Mouse (Mus musculus) layer of hippocampus, adult 8-10 months (tissue): ENCODE data around the gene Slc8a3. TPM values are rescaled to one million over a fixed set of nuclear protein-coding genes. Genes with fewer than 3 reads are reported as not detected.
"Not testable (repeated sequence)": the region's sequence is repeated elsewhere in the genome, so short reads cannot be mapped to it uniquely, and the experiment has no call there.

Source experiments
- DNase-seq, 2 experiments: peaks; one replicate each; pipeline ENCODE4 v3.0.0; 2022; ENCODE audit warnings: low spot score in 2 of 2
- total RNA-seq, 4 experiments: library from RNA; stranded (reverse); gene quantifications; 2 replicates each; pipeline ENCODE4 v1.2.4; 2022

Slc8a3 gene
- 10 to 100 TPM; 13.5 to 17.7 (median 15.3) TPM for total RNA-seq

DNA sequence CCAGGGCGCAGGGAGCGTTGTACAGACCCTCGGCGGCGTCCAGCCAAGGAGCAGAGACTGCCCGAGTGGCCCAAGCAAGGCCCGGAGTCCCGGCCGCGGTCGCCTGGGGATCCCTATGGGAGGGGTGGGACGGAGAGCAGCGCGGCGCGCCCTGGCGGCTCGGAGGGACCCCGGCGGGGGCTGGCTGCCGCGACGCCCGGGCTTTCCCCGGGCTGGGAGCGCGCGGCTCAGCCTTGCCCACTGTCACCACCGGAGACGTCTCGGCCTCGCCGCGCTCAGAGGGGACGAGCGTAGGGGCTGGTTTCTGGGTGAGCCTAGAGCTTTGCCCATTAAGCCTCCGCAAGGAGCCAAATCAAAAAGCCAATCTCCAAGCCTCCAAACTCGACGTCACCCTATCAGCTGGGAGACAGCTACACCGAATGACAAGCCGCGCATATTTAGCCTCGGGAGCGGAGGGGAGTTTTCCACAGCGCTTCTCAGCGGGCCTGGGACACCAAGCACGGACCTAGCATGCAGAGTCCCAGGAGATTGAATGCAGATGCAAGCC lies at the start of gene Slc8a3:
Slc8a3 (minus strand) TSS at position 306 of the 547 bp plus-strand sequence.
- DNase-seq: peak; percentile 58 to 62

DNA sequence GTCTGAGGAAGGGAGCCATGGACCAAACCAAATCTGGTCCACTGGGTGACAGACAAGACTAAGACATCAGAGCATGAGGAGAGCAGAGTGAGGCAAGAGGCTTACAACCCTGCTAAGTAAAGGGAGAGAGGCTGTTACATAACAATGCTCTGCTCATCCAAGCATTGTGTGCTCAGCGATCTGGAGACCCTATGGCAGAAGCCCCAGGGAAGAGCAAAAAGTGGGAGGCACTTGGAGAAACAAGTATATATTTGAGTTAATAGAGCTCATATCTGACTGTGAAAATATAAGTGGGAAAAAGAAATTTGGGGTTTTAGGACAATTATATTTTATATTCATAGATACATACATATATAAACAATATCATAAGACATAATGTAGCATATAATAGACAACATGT lies 46.4 kb upstream of the Slc8a3 start, which contains the start of gene Gm4787:
Gm4787 (minus strand) TSS at position 101 of the 400 bp plus-strand sequence.
- not testable (repeated sequence) for DNase-seq

DNA sequence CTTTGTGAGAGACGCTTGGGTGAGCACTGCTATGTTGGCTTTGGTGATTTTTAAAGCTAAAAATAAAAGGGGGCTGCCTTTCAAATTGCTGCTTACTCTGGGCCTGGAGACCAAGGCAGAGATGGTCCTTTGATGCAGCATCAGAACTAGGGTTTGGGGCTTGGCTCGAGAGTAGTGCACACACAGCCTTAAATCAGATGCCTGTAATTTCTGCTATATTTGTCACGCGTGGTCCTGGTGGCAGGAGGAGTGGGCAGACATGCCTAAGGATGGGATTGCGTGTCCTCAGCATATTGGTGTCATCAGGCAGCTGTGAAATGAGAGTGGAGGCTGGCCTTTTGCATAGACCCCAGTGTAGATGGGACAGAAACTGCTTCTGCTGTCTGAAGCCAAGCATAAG lies 861 bp upstream of the Slc8a3 start:
- DNase-seq: no peak

DNA sequence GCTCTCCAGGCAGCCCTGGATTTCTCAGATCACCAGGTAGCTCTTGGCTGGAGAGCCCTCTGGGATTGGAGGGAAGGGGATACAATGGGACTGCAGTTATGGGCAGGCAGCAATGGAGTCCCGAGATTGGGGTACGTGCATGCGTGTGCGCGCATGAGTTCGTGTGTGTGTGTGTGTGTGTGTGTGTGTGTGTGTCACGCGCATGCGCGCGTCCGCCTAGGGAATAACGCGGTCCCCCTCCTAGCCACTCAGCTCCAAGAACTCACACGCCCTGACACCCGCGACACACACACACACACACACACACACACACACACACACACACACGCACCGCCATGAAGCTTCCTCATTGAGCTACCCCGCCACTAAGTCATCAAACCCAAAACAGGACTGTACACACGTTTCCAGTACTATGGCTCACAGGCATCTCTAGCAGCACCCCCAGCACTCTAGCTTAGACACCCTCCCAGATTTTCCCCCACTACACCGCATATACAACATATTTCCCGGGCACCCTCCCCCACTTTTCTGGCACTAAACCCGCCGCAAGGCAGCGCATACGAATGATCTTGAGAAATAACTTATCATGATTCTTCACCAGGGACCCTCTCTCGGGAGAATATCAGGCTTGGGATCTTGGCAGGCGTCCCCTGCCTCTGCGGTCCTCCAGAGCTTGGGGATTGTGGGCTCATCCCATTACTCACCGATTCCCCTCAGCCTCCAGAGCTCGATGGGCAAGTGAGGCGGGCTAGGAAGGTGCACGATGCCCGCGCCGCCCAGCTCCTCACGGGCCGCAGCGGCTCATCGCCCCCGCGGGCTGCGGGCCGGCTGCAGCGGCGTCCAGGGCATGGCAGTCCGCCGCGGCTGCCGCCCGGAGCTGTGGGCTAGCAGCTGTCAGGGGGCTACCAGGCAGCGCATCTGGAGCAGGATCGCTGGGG lies 774 bp downstream of the Slc8a3 start:
- peak; percentile 42 to 63 for DNase-seq

DNA sequence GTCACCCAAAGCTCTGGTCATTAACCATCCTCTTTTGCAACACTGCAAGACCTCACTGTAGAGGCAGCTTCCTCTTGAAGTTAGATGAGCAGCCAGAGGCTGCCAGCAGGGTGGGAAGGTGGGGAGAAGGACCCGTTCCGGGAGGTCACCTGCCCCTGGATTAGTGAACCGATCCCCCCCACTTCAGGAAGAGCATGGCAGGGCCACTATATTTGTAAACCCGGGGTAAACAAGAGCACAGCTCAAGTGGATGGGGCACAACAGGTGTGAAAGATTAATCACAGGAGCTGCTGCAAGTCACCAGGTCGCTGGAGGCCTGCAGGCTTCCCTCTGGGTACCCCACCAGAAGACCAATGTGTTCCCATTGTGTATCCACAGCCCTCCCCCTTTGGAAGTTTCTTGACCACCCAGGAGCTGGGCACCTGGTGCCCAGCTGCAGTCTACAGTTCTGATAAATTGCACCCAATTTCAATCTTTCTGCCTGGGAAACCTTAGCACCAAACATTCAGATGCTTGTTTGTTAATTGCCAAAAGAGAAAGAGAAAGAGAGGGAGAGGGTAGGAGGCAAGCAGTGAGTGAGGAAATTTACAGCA lies 1.8 kb downstream of the Slc8a3 start:
- DNase-seq: no peak

DNA sequence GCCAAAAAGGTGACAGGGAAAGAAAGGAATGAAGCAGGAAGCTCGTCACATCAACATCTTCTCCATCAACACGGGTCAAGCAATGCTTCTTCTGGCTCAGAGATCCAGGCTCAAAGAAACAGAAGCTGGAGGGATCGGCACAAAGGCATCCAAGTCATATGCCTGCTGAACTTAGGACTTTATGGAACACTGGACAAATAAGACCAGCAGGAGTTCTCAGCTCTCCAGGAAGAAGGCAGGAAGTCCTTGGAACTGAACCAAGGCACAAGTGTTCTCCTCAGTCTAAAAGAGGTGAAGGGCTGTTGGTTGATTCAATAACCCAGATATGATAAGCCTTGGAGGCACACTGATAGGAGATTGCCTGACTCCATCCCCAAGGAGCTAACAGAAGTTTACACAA lies 8.0 kb downstream of the Slc8a3 start:
- no peak for DNase-seq

DNA sequence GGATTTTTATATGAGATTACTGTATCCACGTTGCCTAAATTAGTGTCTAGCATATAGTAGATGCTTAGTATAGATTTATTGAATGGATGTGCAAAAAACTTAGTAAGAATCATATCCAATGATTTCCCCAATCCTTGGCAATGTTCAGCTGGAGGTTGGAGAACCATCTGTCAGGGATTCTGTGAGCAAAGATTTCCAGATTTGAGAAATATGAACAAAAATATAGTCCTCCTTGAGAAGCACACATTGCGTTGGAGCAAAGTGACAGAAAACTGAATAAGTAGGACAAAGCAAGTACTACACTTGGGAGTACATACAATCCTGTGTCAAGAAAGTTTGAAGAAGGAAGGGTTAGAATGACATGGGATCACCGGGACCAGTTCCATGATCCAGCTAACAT lies 8.9 kb downstream of the Slc8a3 start:
- peak; percentile 26 to 30 for DNase-seq

DNA sequence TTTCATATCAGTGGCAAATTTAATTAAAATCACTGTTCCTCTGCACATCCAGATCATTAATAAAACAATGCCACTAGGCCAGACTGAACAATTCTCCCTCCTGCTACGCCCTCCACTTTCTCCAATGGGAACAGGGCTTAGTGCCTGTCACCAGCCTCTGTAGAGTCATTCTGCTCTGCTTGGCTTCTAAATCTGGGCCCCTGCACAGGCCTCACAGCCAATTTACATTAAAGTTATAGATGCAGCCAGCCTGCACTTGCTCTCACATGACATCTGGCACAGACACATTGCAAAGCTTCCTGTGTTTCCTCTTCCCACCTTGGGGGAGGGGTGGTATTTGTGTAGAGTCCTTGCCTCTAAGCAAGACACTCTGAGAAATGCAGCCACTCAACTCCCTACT lies 12.0 kb downstream of the Slc8a3 start:
- no peak for DNase-seq

DNA sequence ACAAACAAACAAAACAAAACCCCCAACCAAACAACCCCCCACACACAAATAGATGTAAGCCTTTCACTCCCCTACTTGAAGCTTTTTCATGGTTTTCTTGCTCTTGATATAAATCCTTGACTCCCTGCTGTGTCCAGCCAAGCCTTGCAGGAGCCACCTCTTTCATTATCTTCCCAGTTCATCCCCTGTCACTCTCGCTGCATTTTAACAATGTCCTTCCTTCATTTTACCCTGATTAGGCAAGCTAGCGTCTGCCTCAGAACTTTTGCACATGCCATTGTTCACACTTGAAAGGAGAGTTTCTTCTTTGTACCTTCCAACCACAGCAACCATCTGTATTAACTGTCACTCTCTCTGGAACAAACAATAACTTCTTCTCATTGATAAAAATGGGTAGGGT lies 15.2 kb downstream of the Slc8a3 start:
- no peak for DNase-seq

DNA sequence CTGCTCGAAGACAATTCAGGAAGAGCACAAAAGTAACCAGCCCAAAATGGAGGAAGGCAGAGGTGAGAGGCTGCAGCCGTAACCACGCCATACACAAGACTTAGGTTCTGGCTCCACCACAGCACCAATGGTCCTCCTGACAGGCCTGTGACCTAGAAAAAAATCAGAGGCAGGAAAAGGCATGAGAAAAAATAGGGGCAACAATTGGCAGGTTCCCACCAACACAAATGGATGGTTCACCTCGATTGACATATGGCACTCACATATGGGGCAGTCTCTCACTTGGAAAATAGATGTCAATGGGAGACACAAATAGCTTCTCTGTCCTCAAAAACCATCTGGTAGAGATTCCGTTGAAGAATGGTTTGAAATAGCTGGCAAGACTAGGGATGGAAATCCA lies 17.0 kb downstream of the Slc8a3 start:
- no peak for DNase-seq

DNA sequence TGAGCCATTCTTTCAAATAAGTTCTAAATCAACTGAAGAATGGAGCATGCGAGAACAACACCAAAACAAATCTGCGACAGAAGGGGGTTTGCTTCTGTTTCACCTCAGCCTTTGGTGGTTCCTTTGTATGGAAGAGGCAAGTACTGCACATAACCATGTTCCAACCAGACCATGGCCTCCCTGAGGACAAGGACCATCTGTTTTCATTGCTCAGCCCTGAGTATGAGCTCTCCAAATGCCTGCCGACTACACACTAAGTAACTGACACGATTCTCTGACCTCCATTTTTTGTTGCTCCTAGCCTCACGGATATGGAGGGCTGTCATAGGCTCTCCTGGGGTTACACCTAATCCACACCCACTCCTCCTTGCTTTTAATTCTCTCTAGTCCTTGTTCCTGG lies 29.4 kb downstream of the Slc8a3 start:
- no peak for DNase-seq

DNA sequence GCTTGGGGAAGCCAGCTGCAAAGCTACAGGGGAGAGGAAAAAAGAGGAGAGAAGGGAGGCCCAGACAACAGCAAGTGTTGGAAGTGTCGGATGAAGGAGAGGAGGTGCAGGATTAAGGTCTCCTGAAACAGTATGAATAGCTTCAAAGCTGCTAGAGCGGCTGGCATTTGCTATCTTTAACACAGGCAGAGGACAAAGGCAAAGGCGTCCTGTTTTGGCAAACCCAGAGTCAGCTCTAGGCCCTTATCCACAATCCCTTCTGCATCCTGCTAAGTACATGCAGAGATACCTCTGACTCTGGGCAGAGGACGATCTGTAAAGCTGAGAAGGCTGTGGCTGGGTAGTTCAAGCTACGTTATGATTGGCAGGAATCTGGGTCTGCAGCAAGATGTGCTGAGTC lies 38.4 kb downstream of the Slc8a3 start:
- no peak for DNase-seq

DNA sequence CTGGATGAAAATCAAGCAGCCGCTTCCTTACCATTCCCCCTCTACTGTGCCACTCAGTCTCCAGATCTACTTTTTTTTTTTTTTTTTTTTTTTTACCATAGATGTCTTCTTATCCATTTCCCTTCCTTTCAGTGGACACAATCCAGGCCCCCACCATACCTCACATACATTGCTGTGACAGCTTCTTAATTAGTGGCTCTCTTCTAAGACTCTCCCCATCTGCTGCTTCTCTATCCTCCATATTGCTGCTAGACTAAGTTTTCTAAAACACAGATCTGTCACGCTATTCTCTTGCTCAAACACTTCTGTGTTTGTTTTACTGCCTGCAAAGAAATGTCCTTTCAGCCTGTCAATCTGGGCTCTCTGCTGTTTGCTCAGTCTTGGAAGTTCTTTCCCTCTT lies 54.9 kb downstream of the Slc8a3 start:
- DNase-seq: no peak

DNA sequence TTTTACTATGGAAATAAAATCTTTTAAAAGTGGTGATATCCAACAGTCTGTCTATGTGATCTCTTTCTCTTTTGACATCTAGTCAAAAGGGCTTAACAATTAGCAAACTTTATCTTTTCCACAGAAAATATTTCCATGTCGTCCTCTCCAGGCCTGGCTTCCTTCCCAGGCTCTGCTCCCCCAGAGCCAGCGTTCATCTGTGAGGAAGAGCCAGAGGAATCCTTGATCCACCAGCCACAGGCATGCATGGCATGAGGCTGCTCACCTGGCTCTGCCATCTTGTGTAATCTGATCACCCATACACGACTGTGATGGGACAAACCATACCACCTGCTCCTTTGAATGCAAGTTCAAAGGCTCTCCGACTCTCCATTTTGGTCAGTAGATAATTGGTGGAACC lies 58.4 kb downstream of the Slc8a3 start:
- no peak for DNase-seq

DNA sequence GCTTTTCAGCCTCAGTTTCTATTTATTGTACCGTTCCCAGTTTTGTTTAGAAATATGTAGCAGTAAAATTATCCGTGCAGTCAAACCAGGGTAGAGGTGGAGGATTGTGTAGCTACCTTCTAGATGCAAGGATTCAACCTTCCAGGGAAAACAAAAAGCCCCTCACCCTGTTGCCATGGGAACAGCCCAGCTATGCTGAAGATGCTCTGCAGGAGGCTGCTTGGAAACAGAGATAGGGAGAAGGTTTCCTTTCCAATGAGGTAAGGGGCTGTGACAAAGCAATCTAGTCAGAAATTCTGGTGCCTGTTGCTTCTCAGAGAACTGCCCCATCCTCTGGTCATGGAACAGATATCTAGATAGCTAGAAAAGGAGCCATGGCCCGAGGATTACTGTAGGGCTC lies 59.6 kb downstream of the Slc8a3 start:
- DNase-seq: no peak

DNA sequence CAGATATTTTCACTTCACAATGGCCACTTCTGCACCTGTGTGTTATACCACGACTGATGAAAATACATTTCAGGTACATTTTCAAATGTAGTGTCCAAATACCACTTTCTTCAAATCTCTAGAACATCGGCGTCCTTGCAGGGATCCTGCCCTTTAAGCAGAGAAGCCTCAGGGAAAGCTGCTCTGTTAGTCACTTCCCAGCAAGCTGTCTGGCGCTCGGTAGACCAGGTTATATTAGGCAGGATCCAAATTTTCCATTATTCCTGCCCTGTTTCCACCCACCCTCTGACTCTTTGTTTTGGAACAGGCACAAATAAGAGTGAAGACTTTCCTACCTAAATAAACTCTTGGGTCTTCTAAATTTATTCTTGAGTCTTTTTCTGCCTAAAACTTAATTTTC lies 63.7 kb downstream of the Slc8a3 start:
- DNase-seq: no peak

DNA sequence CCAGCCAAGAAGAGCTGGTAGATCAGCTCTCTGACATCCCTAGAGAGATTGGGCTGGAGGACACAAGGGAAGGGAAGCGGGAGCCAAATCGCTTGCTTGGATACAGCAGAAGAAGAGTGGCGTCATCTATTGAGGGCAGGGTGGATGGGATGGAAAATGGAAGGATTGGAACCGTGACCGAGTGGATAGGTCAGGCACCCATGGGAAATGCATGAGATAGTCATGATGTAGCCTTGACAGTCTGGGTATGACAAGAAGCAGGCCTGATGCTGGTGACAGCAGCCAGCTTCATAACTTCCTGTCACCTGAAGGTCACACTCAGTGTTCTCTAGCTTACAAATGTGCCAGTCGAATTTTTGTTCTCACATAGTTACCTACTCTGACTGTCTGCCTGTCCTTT lies 70.2 kb downstream of the Slc8a3 start:
- no peak for DNase-seq

DNA sequence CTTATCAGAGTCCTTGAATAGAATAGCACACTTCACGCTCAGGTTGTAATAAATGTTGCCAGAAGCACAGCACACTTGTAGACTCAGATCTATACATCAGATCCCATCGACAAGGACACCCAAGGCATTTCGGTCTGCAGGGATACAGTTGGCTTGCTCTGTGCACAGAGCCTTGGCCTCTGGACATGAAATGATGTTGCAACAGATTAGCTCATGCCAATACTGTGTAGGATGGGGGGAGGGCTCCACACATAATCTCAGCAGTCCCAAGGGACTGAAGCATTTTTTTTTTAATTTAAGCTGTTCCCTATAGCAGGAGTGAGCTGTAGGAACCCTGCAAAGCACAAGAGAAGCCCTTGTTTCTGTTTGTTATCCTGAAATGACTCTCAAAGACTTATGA lies 74.8 kb downstream of the Slc8a3 start:
- no peak for DNase-seq

DNA sequence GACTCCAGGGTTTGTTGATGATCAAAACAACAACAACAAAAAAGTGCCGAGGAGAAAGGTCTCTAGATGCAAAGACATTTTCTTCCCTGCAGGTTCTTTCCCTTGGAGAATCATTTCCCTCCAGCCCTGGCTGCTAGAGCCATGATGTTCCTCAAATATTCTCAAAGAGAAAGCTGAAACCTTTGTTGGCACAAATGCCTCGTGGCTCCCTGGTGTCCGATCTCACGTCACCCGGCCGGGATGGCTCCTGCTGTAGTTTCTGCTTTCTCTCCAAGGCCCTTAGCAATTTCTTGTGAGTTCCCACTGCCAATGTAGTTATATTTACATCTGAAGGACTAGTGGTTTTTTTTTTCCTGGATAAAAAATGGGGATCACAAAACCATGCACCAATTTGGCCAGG lies 87.6 kb downstream of the Slc8a3 start:
- no peak for DNase-seq

DNA sequence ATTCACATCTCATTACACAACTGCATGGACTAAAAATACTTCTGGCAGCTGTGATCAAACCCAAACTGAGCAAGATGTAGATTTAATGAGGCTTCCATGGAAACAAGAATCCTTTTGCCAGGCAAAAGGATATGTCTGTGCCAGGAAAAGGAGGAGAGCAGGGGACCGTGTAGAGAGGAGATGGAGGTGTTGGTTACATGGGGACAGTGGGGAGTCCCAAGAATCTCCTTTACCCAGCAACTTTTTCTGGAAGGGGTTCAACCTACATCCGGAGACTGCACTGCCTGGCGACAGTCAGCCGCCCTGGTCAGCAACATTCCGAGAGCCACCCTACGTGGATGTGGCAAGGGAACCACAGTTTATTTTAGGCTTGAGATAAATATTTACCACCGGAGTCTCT lies 88.0 kb downstream of the Slc8a3 start:
- no peak for DNase-seq

DNA sequence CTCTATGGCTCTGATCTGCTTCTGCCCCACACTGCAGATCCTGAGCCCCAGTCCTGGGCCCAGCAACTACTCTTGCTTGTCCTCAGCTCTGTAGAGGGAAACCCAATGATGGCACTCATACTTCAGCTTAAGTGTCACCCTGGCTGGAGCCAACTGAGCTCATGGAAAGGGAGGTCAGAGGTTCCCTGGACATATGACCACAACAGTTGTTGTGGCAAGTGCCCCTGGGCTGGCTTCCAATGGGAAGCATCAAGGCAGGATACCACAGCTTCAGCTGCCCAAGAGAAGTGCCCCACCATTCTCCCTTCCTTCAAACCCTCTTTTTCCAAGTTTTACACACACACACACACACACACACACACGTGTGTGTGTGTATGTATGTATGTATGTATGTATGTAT lies 88.5 kb downstream of the Slc8a3 start:
- no peak for DNase-seq

DNA sequence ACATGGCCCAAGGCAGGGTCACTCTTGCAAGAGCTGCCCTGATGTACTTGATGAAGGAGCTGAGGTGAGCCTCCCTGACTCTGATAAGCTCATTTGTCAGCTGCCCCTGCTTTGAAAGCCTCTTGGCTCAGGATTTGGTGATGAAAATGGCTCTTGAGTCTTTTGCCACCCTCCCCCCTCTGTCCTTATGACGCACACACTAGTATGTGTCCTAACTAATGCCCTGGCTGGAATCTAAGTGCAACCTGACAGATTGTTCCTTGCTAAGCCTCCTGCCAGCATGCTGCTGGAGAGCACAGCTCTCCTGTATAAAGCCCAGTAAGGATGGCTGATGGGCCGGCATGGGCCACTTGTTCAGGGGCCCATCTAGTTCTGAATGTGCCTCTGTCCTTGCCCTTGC lies 91.3 kb downstream of the Slc8a3 start:
- DNase-seq: no peak

DNA sequence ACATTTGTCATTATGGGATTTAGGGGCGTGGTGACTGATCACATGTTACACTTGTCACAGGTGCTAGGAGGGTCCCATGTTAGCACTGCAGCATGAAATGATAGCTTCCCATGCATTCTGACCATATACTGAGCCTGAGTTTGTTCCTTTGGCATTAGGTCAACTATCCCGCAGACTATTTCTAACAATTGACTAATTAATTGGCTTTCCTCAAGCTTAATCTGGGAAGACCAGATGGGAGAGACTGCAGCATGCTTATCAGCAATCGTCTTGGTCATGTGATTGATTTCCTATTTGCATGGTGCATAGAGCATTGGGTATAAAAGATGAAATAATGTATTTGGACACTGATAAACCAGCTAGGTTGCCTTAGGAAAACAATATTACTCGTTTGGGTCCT lies 91.9 kb downstream of the Slc8a3 start:
- DNase-seq: no peak
